Mouse (Mus musculus): Measurements from ENCODE around the gene Dlgap1.

- TF ChIP-seq GATA1 (IDR thresholded peaks at IDR 0.05; ENCODE audit: borderline replicate concordance, low read length) (no peak), FLI1 (IDR thresholded peaks at IDR 0.05; ENCODE audit: low read length) (no peak)
Measured at GRCm38 (mm10) chr17:70746379-70747079, 777.7 kb downstream of the Dlgap1 start.
